23 mouse cellular contexts compared by ENCODE assay signal in genomic region chr5:105672332-105672731, GRCm38 (mm10).
"Had no signal": no experiment of that assay in that cellular context is flagged by ENCODE, and none has a peak within 500 bp of the region (broad histone marks: within the 10 kb centered on the region; RNA-seq: fewer than 3 reads in every experiment).

No protein-coding gene starts in this region.

- H3K27me3 ChIP-seq: liver, embryonic 13.5 days; liver, embryonic 15.5 days; lung, embryonic 15.5 days; midbrain, embryonic 12.5 days; neural tube, embryonic 12.5 days; stomach, embryonic 15.5 days had no signal

- H3K9me3 ChIP-seq: liver, embryonic 13.5 days; liver, embryonic 15.5 days; lung, embryonic 15.5 days; megakaryocyte, embryonic 14.5 days; midbrain, embryonic 12.5 days; neural tube, embryonic 12.5 days; stomach, embryonic 15.5 days had no signal

- ATAC-seq: liver, postnatal 0 days; lung, postnatal 0 days had no signal

- H3K9ac ChIP-seq: liver, embryonic 13.5 days; liver, embryonic 15.5 days; liver, postnatal 0 days; lung, embryonic 15.5 days; midbrain, embryonic 12.5 days; neural tube, embryonic 12.5 days; stomach, embryonic 15.5 days had no signal

- DNase-seq: liver, embryonic 13.5 days; lung, adult 2 months; lung, postnatal 14 days; lung, postnatal 36 days; midbrain, embryonic 14.5 days; retina, postnatal 1 day; right cerebral cortex, adult 18-20 months; right cerebral cortex, postnatal 25 days; right cerebral cortex, postnatal 4 days; spleen, adult 18-20 months; thymus, adult 2 months; thymus, postnatal 25 days; thymus, postnatal 4 days had no signal

- H3K36me3 ChIP-seq: liver, embryonic 13.5 days; liver, embryonic 15.5 days; lung, embryonic 15.5 days; midbrain, embryonic 12.5 days; neural tube, embryonic 12.5 days; stomach, embryonic 15.5 days had no signal

- H3K4me1 ChIP-seq: liver, embryonic 13.5 days; liver, embryonic 15.5 days; lung, embryonic 15.5 days; midbrain, embryonic 12.5 days; neural tube, embryonic 12.5 days; stomach, embryonic 15.5 days had no signal

- H3K4me3 ChIP-seq: liver, embryonic 13.5 days; liver, embryonic 15.5 days; lung, embryonic 15.5 days; megakaryocyte, embryonic 14.5 days; midbrain, embryonic 12.5 days; neural tube, embryonic 12.5 days; stomach, embryonic 15.5 days had no signal

- H3K27ac ChIP-seq: liver, embryonic 13.5 days; liver, embryonic 15.5 days; lung, embryonic 15.5 days; macrophage; midbrain, embryonic 12.5 days; neural tube, embryonic 12.5 days; stomach, embryonic 15.5 days; stomach, postnatal 0 days had no signal

- H3K4me2 ChIP-seq: liver, embryonic 13.5 days; liver, embryonic 15.5 days; lung, embryonic 15.5 days; midbrain, embryonic 12.5 days; neural tube, embryonic 12.5 days; stomach, embryonic 15.5 days had no signal
